Mouse (Mus musculus) intestine, embryonic 15.5 days (tissue): ENCODE measurements around the gene Nfatc3. TPM values are rescaled to one million over a fixed set of nuclear protein-coding genes. Genes with fewer than 3 reads are reported as not detected.
A peak's percentile ranks its signal among the peaks of the same experiment; 100 is the strongest.

ENCODE experiments used
- ATAC-seq: fragments of 200-750 bp; cut with Nextera tagmentation; 2 replicates; pipeline ENCODE4 v1.8.0; 2017; ENCODE audit warnings: moderate TSS enrichment, moderate library complexity
- H3K27ac ChIP-seq: fragments of 300-500 bp; sonication (generic); 2 replicates; pipeline ENCODE4 v1.5.1; 2015; ENCODE audit warnings: mild to moderate bottlenecking, inconsistent platforms
- H3K27me3 ChIP-seq: fragments of 300-500 bp; sonication (generic); replicated peaks from 2 replicates; pipeline ENCODE4 v1.6.1; 2015; ENCODE audit warnings: inconsistent platforms
- H3K36me3 ChIP-seq: fragments of 300-500 bp; sonication (generic); 2 replicates; pipeline ENCODE4 v1.6.1; 2015; ENCODE audit warnings: inconsistent platforms
- H3K4me1 ChIP-seq: fragments of 300-500 bp; sonication (generic); replicated peaks from 2 replicates; pipeline ENCODE4 v1.6.1; 2015; ENCODE audit warnings: inconsistent platforms
- H3K4me2 ChIP-seq: fragments of 300-500 bp; sonication (generic); replicated peaks from 2 replicates; pipeline ENCODE4 v1.6.1; 2015; ENCODE audit warnings: mild to moderate bottlenecking, inconsistent platforms
- H3K4me3 ChIP-seq: fragments of 300-500 bp; sonication (generic); replicated peaks from 2 replicates; pipeline ENCODE4 v1.5.1; 2015; ENCODE audit warnings: inconsistent platforms
- H3K9ac ChIP-seq: fragments of 300-500 bp; sonication (generic); 2 replicates; pipeline ENCODE4 v1.6.1; 2015; ENCODE audit warnings: inconsistent platforms
- H3K9me3 ChIP-seq: fragments of 300-500 bp; sonication (generic); 2 replicates; pipeline ENCODE4 v1.6.1; 2016; ENCODE audit warnings: inconsistent platforms
- WGBS: fragments of 180-500 bp; shearing (Covaris S2); methylation state at CpG from one replicate; pipeline ENCODE4 v1.1.7; 2015; 5-methylcytosine and 5-hydroxymethylcytosine counted together
- polyA plus RNA-seq: library from polyadenylated mRNA; unstranded; fragments of >200 nt; fragmentation: Nextera tagmentation; extraction: Ambion mirVana; gene quantifications from 2 replicates; pipeline ENCODE4 v1.2.1, GENCODE M21; 2015

Nfatc3 gene
- polyA plus RNA-seq, 1 experiment from 2014 or later, result 6.0 TPM

GRCm38 (mm10) chr8:106158381-106158780 is 99.7 kb downstream of the Nfatc3 start:
- no peak for ATAC-seq
- no peak overlapping the region for H3K27ac ChIP-seq
- no peaks in the 10 kb centered on the region for H3K4me1 ChIP-seq
- H3K27me3 ChIP-seq, result no peaks in the 10 kb centered on the region
- H3K4me2 ChIP-seq, result no peak overlapping the region
- H3K9ac ChIP-seq, result no peak overlapping the region
- 93% methylated on average over 10 of the region's 10 CpGs for WGBS
- H3K36me3 ChIP-seq, result peaks cover 8% of the 10 kb centered on the region
- no peaks in the 10 kb centered on the region for H3K9me3 ChIP-seq
- H3K4me3 ChIP-seq, result no peak overlapping the region

GRCm38 (mm10) chr8:106159876-106160275 is 101.2 kb downstream of the Nfatc3 start:
- 87% methylated on average over 6 of the region's 6 CpGs for WGBS
- H3K9ac ChIP-seq, result no peak overlapping the region
- no peaks in the 10 kb centered on the region for H3K9me3 ChIP-seq
- H3K27me3 ChIP-seq, result no peaks in the 10 kb centered on the region
- H3K4me1 ChIP-seq, result no peaks in the 10 kb centered on the region
- no peak overlapping the region for H3K27ac ChIP-seq
- H3K4me2 ChIP-seq, result no peak overlapping the region
- no peak overlapping the region for H3K4me3 ChIP-seq
- no peak for ATAC-seq
- peaks cover 9% of the 10 kb centered on the region for H3K36me3 ChIP-seq

DNA sequence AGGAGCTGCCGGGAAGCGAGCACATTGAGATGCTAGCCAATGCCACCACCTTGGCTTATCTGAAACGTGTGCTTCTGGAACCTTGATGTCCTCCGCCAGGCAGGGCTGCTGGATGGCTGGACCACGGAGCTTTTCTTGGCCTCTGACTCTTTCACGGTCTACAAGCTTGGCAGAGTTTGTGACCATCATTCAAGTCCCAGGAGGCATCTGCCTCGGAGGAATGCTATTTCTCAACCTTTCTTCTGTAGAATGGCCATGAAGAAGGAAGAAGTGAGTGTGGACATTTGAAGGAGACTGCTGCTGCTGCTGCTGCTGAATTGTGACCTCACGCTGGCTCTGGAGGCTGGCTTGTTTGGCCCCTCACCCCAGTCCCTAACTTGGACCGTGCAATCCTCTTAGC is 104.6 kb downstream of the Nfatc3 start:
- H3K27ac ChIP-seq, result no peak overlapping the region
- no peak overlapping the region for H3K4me3 ChIP-seq
- 0 out of 2 replicates have a peak, but pooled peaks cover 1% of the 10 kb centered on the region for H3K4me1 ChIP-seq
- no peak overlapping the region for H3K9ac ChIP-seq
- WGBS, result 90% methylated on average over 9 of the region's 9 CpGs
- H3K9me3 ChIP-seq, result no peaks in the 10 kb centered on the region
- no peak for ATAC-seq
- no peaks in the 10 kb centered on the region for H3K27me3 ChIP-seq
- peaks cover 9% of the 10 kb centered on the region for H3K36me3 ChIP-seq
- H3K4me2 ChIP-seq, result no peak overlapping the region

DNA sequence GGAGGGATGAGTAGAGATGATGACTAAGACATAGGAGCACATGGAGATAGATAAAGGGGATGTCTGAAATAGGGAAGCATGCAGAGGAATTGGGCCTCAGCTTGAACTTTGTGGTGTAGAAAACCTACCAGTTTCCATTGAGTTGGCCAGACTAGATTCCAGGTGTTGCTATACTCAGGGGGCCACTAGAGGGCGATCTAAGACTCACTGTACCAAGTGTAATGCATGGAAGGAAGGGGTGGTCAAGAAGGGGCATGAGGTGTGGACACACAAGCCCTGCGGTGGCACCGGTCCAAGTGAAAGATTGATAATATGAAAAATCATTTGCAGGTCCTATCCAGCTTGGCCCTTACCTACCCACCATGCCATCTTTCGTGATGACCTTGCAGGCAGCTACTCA is 106.8 kb downstream of the Nfatc3 start:
- Histone ChIP-seq H3K27ac (no peak overlapping the region), H3K4me1 (0 out of 2 replicates have a peak, but pooled peaks cover 4% of the 10 kb centered on the region)
- WGBS, result 42% methylated on average over 4 of the region's 4 CpGs

DNA sequence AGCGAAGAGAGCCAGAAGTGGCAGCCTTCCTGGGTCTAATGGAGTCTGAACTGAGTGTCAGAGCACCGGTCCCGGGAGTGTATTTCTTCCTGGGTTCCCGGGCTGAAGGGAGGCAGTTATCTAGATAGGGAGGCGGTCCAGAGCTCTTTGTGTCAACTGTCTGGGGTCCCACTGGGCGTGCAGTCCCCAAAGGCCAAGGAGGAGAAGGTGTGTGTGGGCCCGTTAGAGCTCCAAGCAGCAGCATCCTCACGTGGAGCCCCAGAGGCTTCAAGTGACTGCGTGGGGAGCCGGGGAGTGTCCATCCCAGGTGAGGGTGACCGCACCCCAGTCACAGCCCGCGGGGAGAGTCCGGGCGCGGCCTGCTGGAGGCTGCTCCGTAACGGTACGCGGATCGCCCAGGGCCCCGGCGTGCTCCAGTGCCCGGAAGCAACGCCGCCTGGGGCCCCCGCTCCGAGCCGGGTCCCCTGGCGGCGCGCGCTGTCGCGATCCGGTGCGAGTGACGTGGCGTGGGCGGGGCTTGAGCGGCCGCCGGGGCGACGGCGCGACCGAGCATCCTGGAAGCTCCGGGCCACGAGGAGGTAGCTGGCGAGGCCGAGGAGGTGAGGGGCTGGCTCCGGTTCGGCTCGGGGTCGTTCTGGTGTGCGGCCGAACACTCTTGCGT is 109.8 kb downstream of the Nfatc3 start, which contains the start of gene Slc7a6:
TSS of gene Slc7a6 (plus strand) at position 502 of the 661 bp plus-strand sequence.
- ATAC-seq, result peak; percentile 93
- peak within 1 kb of the TSS; percentile 86 for H3K27ac ChIP-seq

More for the DNA sequence above, 106.8 kb downstream of the Nfatc3 start:
- Histone ChIP-seq H3K4me3 (no peak overlapping the region), H3K27me3 (no peaks in the 10 kb centered on the region), H3K9ac (no peak overlapping the region), H3K4me2 (no peak overlapping the region), H3K36me3 (peaks cover 9% of the 10 kb centered on the region), H3K9me3 (no peaks in the 10 kb centered on the region)
- ATAC-seq, result no peak

DNA sequence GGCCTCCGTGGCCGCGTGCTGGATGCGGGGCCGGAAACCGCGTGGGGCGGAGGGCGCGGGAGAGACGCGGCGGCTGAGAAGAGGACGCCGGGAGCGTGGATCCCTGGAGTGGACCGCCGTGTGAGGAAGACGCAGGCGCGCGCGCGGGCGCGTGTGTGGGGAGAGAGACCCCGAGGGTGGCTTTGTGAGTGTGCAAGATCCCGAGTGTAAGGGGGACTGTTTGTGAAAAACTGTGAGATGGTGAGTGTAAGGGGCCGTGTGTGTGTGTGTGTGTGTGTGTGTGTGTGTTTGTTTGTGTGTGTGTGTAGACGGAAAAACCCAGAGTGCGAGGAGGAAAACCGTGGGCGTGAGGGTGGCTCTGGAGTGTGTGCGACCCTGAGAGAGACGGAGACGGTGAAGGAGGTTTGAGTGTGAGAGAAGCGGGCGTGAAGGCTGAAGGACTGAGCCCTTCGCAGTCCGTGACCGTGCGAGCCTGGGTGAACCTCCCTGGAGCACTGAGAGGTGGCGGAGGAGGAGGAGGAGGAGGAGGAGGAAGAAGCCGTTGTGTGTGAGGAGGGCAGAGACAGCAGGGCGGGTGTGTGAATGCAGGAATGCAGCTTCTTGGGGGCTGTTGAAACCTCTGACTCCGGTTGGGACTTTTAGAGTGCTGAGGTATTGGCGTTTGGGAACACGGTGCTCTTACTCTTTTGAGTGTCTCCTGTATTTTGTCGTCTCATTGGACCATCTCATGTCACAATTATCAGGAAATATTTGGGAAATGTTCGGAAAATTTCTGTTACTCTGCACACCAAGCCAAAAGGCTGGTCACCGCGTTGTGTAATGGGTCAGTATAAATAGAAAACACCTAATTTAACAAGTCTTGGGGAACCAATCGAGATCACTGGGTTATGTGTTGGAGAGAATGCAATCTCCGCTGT is 110.6 kb downstream of the Nfatc3 start:
- Histone ChIP-seq H3K9ac (peak overlapping the region; percentile 83), H3K27ac (peak overlapping the region; percentile 86), H3K9me3 (no peaks in the 10 kb centered on the region), H3K36me3 (no peaks in the 10 kb centered on the region), H3K27me3 (no peaks in the 10 kb centered on the region), H3K4me1 (0 out of 2 replicates have a peak, but pooled peaks cover 4% of the 10 kb centered on the region), H3K4me3 (peak overlapping the region; percentile 89), H3K4me2 (peak overlapping the region; percentile 94)
- peak; percentile 68 for ATAC-seq
- 1% methylated on average over 52 of the region's 54 CpGs for WGBS

More for the DNA sequence above, 109.8 kb downstream of the Nfatc3 start, which contains the start of gene Slc7a6:
- WGBS, result under 1% methylated on average over 52 of the region's 59 CpGs
- no peaks in the 10 kb centered on the region for H3K36me3 ChIP-seq
- no peaks in the 10 kb centered on the region for H3K9me3 ChIP-seq
- peak within 1 kb of the TSS; percentile 94 for H3K4me2 ChIP-seq
- peak within 1 kb of the TSS; percentile 89 for H3K4me3 ChIP-seq
- 0 out of 2 replicates have a peak, but pooled peaks cover 4% of the 10 kb centered on the region for H3K4me1 ChIP-seq
- no peaks in the 10 kb centered on the region for H3K27me3 ChIP-seq
- peak within 1 kb of the TSS; percentile 83 for H3K9ac ChIP-seq

- 34% methylated on average over 6 of the region's 6 CpGs for WGBS
Observed at GRCm38 (mm10) chr8:106169934-106170480, 111.4 kb downstream of the Nfatc3 start.

GRCm38 (mm10) chr8:106173566-106173965 is 114.9 kb downstream of the Nfatc3 start:
- H3K4me2 ChIP-seq, result no peak overlapping the region
- H3K4me3 ChIP-seq, result no peak overlapping the region
- H3K9me3 ChIP-seq, result no peaks in the 10 kb centered on the region
- no peaks in the 10 kb centered on the region for H3K27me3 ChIP-seq
- H3K36me3 ChIP-seq, result no peaks in the 10 kb centered on the region
- H3K4me1 ChIP-seq, result peaks cover 11% of the 10 kb centered on the region
- H3K9ac ChIP-seq, result no peak overlapping the region
- no peak for ATAC-seq
- H3K27ac ChIP-seq, result no peak overlapping the region
- WGBS, result 91% methylated on average over 3 of the region's 3 CpGs

More at GRCm38 (mm10) chr8:106169934-106170480, 111.4 kb downstream of the Nfatc3 start:
- Histone ChIP-seq H3K4me1 (0 out of 2 replicates have a peak, but pooled peaks cover 4% of the 10 kb centered on the region), H3K27ac (no peak overlapping the region), H3K9ac (no peak overlapping the region), H3K27me3 (no peaks in the 10 kb centered on the region), H3K36me3 (no peaks in the 10 kb centered on the region), H3K4me3 (peak overlapping the region; percentile 89), H3K9me3 (no peaks in the 10 kb centered on the region), H3K4me2 (peak overlapping the region; percentile 94)
- ATAC-seq, result no peak

- no peaks in the 10 kb centered on the region for H3K36me3 ChIP-seq
- no peak overlapping the region for H3K9ac ChIP-seq
- H3K27me3 ChIP-seq, result no peaks in the 10 kb centered on the region
- H3K27ac ChIP-seq, result no peak overlapping the region
- no peak overlapping the region for H3K4me2 ChIP-seq
- 27% methylated on average over 1 of the region's 1 CpGs for WGBS
- H3K4me1 ChIP-seq, result peaks cover 11% of the 10 kb centered on the region
- no peak overlapping the region for H3K4me3 ChIP-seq
- no peaks in the 10 kb centered on the region for H3K9me3 ChIP-seq
- no peak for ATAC-seq
Observed at GRCm38 (mm10) chr8:106176891-106177290, 118.3 kb downstream of the Nfatc3 start.

GRCm38 (mm10) chr8:106177594-106177993 is 119.0 kb downstream of the Nfatc3 start:
- H3K4me3 ChIP-seq, result no peak overlapping the region

GRCm38 (mm10) chr8:106178428-106178827 is 119.8 kb downstream of the Nfatc3 start:
- H3K27ac ChIP-seq, result no peak overlapping the region
- no peak for ATAC-seq
- H3K36me3 ChIP-seq, result no peaks in the 10 kb centered on the region
- H3K4me2 ChIP-seq, result no peak overlapping the region
- H3K4me3 ChIP-seq, result no peak overlapping the region
- 33% methylated on average over 2 of the region's 2 CpGs for WGBS
- no peaks in the 10 kb centered on the region for H3K27me3 ChIP-seq
- no peaks in the 10 kb centered on the region for H3K9me3 ChIP-seq
- H3K9ac ChIP-seq, result no peak overlapping the region
- peaks cover 11% of the 10 kb centered on the region for H3K4me1 ChIP-seq

More at GRCm38 (mm10) chr8:106177594-106177993, 119.0 kb downstream of the Nfatc3 start:
- no peak for ATAC-seq
- Histone ChIP-seq H3K9me3 (no peaks in the 10 kb centered on the region), H3K4me2 (no peak overlapping the region), H3K36me3 (no peaks in the 10 kb centered on the region), H3K9ac (no peak overlapping the region), H3K27me3 (no peaks in the 10 kb centered on the region), H3K27ac (no peak overlapping the region), H3K4me1 (peaks cover 11% of the 10 kb centered on the region)
- WGBS, result 53% methylated on average over 1 of the region's 1 CpGs
